Mouse (Mus musculus) C2C12 (cell line): Measurements from ENCODE around the gene Cytip.

Source experiments
- CEBPB ChIP-seq: IDR thresholded peaks from one replicate; pipeline ENCODE4 v1.6.1; 2011; ENCODE audit warnings: low read depth, mild to moderate bottlenecking, control low read depth, moderate library complexity
- CTCF ChIP-seq: IDR thresholded peaks from one replicate; pipeline ENCODE4 v1.5.1; 2011; ENCODE audit not compliant: control insufficient read depth, insufficient read depth, insufficient read length
- FOSL1 ChIP-seq: IDR thresholded peaks from one replicate; pipeline ENCODE4 v1.8.0; 2011; ENCODE audit warnings: mild to moderate bottlenecking, low read length; ENCODE audit not compliant: poor library complexity, insufficient read depth, severe bottlenecking

GRCm38 (mm10) chr2:58167654-58168053 is 27.7 kb downstream of the Cytip start:
- no peak for TF ChIP-seq CTCF
- no peak for TF ChIP-seq CEBPB
- no peak for TF ChIP-seq FOSL1
